Mouse (Mus musculus): Measurements from ENCODE around the gene Hmgb3.

DNA sequence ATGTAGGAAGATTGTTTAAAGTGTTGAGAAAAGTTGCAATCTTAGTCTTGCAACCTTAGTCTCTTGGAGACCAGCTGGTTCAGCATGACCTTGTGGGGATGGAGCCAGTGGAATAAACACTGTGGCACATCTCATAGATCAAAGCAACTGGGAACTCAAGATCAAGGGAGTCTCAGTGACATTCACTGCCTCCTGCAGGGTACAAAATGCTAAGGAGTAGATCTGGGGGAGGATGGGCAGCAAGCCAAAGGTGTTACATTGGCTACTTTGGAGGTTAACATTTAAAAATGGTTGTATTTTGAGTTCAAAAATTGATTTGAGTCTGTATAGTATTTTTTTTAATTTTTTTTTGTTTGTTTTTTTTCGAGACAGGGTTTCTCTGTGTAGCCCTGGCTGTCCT is 33.5 kb downstream of the Hmgb3 start:
- no peak for TF ChIP-seq CTCF (IDR thresholded peaks at IDR 0.05; ENCODE audit: borderline replicate concordance, insufficient read depth, low read depth, low read length)
- no peak for TF ChIP-seq POLR2A (IDR thresholded peaks at IDR 0.05; ENCODE audit: borderline replicate concordance, insufficient read depth, low read length)

All from cerebellum, adult 2 months (tissue).